Mouse (Mus musculus) cerebellum, adult 2 months (tissue): ENCODE measurements around the gene Sltm.

ENCODE experiments used
- CTCF ChIP-seq: fragments of 200-500 bp; IDR thresholded peaks from 2 replicates; pipeline ENCODE4 v1.5.1; 2011; ENCODE audit warnings: low read depth, mild to moderate bottlenecking, control low read depth, low read length, moderate library complexity, borderline replicate concordance; ENCODE audit not compliant: insufficient read depth
- POLR2A ChIP-seq: fragments of 200-500 bp; IDR thresholded peaks from 2 replicates; pipeline ENCODE4 v1.6.1; 2011; ENCODE audit warnings: low read length, control low read depth, borderline replicate concordance; ENCODE audit not compliant: insufficient read depth

DNA sequence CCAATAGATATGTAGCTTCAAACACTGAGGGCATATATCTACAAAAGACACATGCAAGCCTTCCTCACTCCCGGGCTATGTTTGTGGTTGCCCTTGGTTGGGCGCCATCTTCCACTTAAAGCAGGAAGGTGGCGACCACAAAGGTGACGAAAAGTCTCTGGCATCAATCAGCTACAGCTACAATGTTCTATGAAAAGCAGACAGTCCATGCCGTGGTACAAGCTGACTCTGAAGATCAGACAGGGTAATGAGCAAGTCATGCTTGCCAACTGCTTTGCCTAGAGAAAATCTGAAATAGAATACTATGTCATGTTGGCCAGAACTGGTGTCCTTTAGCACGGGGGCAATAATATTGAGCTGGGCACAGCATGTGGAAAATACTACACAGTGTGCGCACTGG is 18.2 kb upstream of the Sltm start:
- TF ChIP-seq POLR2A (no peak), CTCF (no peak)
